Mouse (Mus musculus) liver, postnatal 0 days (tissue): ENCODE measurements around the gene Ier2.

Experiments
- CTCF ChIP-seq: sonication (generic); IDR thresholded peaks from 2 replicates; pipeline ENCODE4 v1.5.1; 2016; ENCODE audit warnings: antibody characterized with exemption, low read depth
- EP300 ChIP-seq: IDR thresholded peaks from 2 replicates; pipeline ENCODE4 v1.6.1; 2016; ENCODE audit warnings: antibody characterized with exemption, low read depth, mild to moderate bottlenecking

DNA sequence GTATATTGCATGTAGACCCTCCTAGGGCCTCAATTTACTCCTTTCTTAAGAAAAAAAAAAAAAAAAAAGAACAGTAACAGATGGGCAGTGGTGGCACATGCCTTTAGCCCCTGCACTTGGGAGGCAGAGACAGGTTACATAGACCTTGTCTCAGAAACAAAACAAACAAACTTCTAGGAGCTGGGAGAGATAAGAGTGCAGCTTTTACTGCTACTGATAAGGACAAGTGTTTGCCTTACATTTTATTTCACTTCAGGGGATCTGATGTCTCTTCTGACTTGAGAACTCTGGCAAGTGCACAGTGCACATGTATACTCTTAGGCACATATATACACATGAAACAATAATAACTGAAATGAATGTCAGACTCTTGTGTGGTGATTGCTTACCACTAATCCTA lies 5.4 kb downstream of the Ier2 start:
- TF ChIP-seq CTCF (no peak), EP300 (no peak)
